Mouse (Mus musculus) neural tube, embryonic 12.5 days (tissue): ENCODE results near the gene Mapk13. TPM values are rescaled to one million over a fixed set of nuclear protein-coding genes. Genes with fewer than 3 reads are reported as not detected.
"Not testable (repeated sequence)": the region's sequence is repeated elsewhere in the genome, so short reads cannot be mapped to it uniquely, and the experiment has no call there.

Source experiments
- ATAC-seq: fragments of 200-750 bp; cut with Nextera tagmentation; 2 replicates; pipeline ENCODE4 v1.8.0; 2017; ENCODE audit warnings: low read depth, mild to moderate bottlenecking, moderate TSS enrichment, moderate library complexity; ENCODE audit not compliant: low FRiP score
- H3K27ac ChIP-seq: fragments of 300-500 bp; sonication (generic); 2 replicates; pipeline ENCODE4 v1.5.1; 2016
- H3K27me3 ChIP-seq: fragments of 300-500 bp; sonication (generic); replicated peaks from 2 replicates; pipeline ENCODE4 v1.6.1; 2016; ENCODE audit warnings: mild to moderate bottlenecking
- H3K36me3 ChIP-seq: fragments of 300-500 bp; sonication (generic); 2 replicates; pipeline ENCODE4 v1.6.1; 2016; ENCODE audit warnings: mild to moderate bottlenecking
- H3K4me1 ChIP-seq: fragments of 300-500 bp; sonication (generic); 2 replicates; pipeline ENCODE4 v1.6.1; 2016
- H3K4me2 ChIP-seq: fragments of 300-500 bp; sonication (generic); replicated peaks from 2 replicates; pipeline ENCODE4 v1.6.1; 2016; ENCODE audit warnings: mild to moderate bottlenecking
- H3K4me3 ChIP-seq: fragments of 300-500 bp; sonication (generic); 2 replicates; pipeline ENCODE4 v1.5.1; 2016
- H3K9ac ChIP-seq: fragments of 300-500 bp; sonication (generic); 2 replicates; pipeline ENCODE4 v1.6.1; 2016; ENCODE audit warnings: mild to moderate bottlenecking
- H3K9me3 ChIP-seq: fragments of 300-500 bp; sonication (generic); 2 replicates; pipeline ENCODE4 v1.6.1; 2016; ENCODE audit warnings: mild to moderate bottlenecking
- WGBS: fragments of 180-500 bp; shearing (Covaris S2); methylation state at CpG from one replicate; pipeline ENCODE4 v1.1.7; 2016; 5-methylcytosine and 5-hydroxymethylcytosine counted together
- polyA plus RNA-seq: library from polyadenylated mRNA; unstranded; fragments of >200 nt; fragmentation: Nextera tagmentation; extraction: Ambion mirVana; gene quantifications from 2 replicates; pipeline ENCODE4 v1.2.1, GENCODE M21; 2016

The Mapk13 gene
- polyA plus RNA-seq, result 1.5 and 1.9 TPM in 2 replicates

GRCm38 (mm10) chr17:28769121-28769874 is at the start of gene Mapk13:
Gene Mapk13, plus strand, starts transcription at chr17:28769297.
- Histone ChIP-seq H3K36me3 (no peaks in the 10 kb centered on the region), H3K27ac (no peak within 1 kb of the TSS), H3K9ac (peak within 1 kb of the TSS; percentile 33), H3K4me3 (peak within 1 kb of the TSS; percentile 29), H3K9me3 (no peaks in the 10 kb centered on the region), H3K4me2 (peak within 1 kb of the TSS; percentile 70), H3K27me3 (peaks cover 34% of the 10 kb centered on the region), H3K4me1 (peaks cover 16% of the 10 kb centered on the region)
- 2% methylated on average over 53 of the region's 58 CpGs for WGBS
- no peak for ATAC-seq

GRCm38 (mm10) chr17:28725783-28726182 is 43.3 kb upstream of the Mapk13 start, which contains the start of gene AC170998.1:
Gene AC170998.1, plus strand, starts transcription at chr17:28726083.
- no peak within 1 kb of the TSS for H3K27ac ChIP-seq
- H3K4me2 ChIP-seq, result no peak within 1 kb of the TSS
- no peaks in the 10 kb centered on the region for H3K4me1 ChIP-seq
- no peak within 1 kb of the TSS for H3K4me3 ChIP-seq
- H3K9ac ChIP-seq, result no peak within 1 kb of the TSS
- H3K9me3 ChIP-seq, result no peaks in the 10 kb centered on the region
- H3K36me3 ChIP-seq, result peaks cover 70% of the 10 kb centered on the region
- WGBS, result 95% methylated on average over 4 of the region's 4 CpGs
- no peak for ATAC-seq
- H3K27me3 ChIP-seq, result no peaks in the 10 kb centered on the region

DNA sequence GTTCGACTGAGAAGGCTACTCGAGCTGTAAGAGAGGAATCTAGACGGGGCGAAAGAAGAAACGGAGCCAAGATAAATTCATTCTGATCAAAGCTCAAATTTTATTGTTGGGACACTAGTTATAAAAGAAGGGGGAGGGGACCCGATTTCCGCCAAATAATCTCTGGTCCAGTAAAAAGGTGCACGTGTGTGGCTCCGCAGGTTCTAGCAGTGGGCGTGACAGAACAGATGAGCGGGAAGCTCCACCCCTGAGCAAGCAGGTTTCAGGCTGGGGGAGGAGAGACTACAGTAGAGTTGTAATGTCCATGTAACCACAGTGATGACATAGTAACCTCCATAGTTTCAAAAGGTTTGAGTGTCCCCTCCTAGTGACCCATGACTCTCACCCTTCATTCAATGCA is 41.6 kb upstream of the Mapk13 start:
- H3K27me3 ChIP-seq, H3K9ac ChIP-seq, ATAC-seq, H3K4me1 ChIP-seq, H3K4me2 ChIP-seq, H3K27ac ChIP-seq, H3K9me3 ChIP-seq, H3K4me3 ChIP-seq: not testable (repeated sequence)
- H3K36me3 ChIP-seq, result peaks cover 73% of the 10 kb centered on the region
- 95% methylated on average over 11 of the region's 11 CpGs for WGBS

GRCm38 (mm10) chr17:28735317-28736105 is 33.6 kb upstream of the Mapk13 start:
- Histone ChIP-seq H3K9ac (no peak overlapping the region), H3K4me1 (no peaks in the 10 kb centered on the region), H3K27me3 (no peaks in the 10 kb centered on the region), H3K27ac (no peak overlapping the region), H3K36me3 (peaks cover 41% of the 10 kb centered on the region), H3K4me2 (no peak overlapping the region), H3K4me3 (no peak overlapping the region), H3K9me3 (no peaks in the 10 kb centered on the region)
- WGBS, result 92% methylated on average over 6 of the region's 6 CpGs
- no peak for ATAC-seq

- no peaks in the 10 kb centered on the region for H3K27me3 ChIP-seq
- no peak for ATAC-seq
- no peak overlapping the region for H3K9ac ChIP-seq
- no peak overlapping the region for H3K4me3 ChIP-seq
- H3K9me3 ChIP-seq, result no peaks in the 10 kb centered on the region
- H3K27ac ChIP-seq, result no peak overlapping the region
- 83% methylated on average over 4 of the region's 4 CpGs for WGBS
- H3K36me3 ChIP-seq, result peaks cover 38% of the 10 kb centered on the region
- H3K4me1 ChIP-seq, result no peaks in the 10 kb centered on the region
- H3K4me2 ChIP-seq, result no peak overlapping the region
Measured at GRCm38 (mm10) chr17:28736486-28736885, 32.6 kb upstream of the Mapk13 start.

GRCm38 (mm10) chr17:28737973-28738372 is 31.1 kb upstream of the Mapk13 start:
- Histone ChIP-seq H3K4me1 (no peaks in the 10 kb centered on the region), H3K4me3 (no peak overlapping the region), H3K4me2 (no peak overlapping the region), H3K27ac (no peak overlapping the region), H3K27me3 (no peaks in the 10 kb centered on the region), H3K36me3 (peaks cover 45% of the 10 kb centered on the region), H3K9ac (no peak overlapping the region), H3K9me3 (no peaks in the 10 kb centered on the region)
- WGBS, result 89% methylated on average over 4 of the region's 4 CpGs
- ATAC-seq, result no peak

- Histone ChIP-seq H3K4me2 (no peak overlapping the region), H3K27me3 (no peaks in the 10 kb centered on the region), H3K4me1 (no peaks in the 10 kb centered on the region), H3K36me3 (peaks cover 53% of the 10 kb centered on the region), H3K4me3 (no peak overlapping the region), H3K9ac (no peak overlapping the region), H3K27ac (no peak overlapping the region), H3K9me3 (no peaks in the 10 kb centered on the region)
- no peak for ATAC-seq
- 95% methylated on average over 6 of the region's 6 CpGs for WGBS
Measured at GRCm38 (mm10) chr17:28739244-28739643, 29.9 kb upstream of the Mapk13 start.

- Histone ChIP-seq H3K27ac (no peak overlapping the region), H3K4me1 (no peaks in the 10 kb centered on the region), H3K36me3 (peaks cover 79% of the 10 kb centered on the region), H3K9me3 (no peaks in the 10 kb centered on the region), H3K9ac (no peak overlapping the region), H3K4me2 (no peak overlapping the region), H3K4me3 (no peak overlapping the region), H3K27me3 (no peaks in the 10 kb centered on the region)
- WGBS, result 95% methylated on average over 11 of the region's 11 CpGs
- ATAC-seq, result no peak
Measured at GRCm38 (mm10) chr17:28743145-28743866, 25.8 kb upstream of the Mapk13 start.

- no peak overlapping the region for H3K4me2 ChIP-seq
- peaks cover 85% of the 10 kb centered on the region for H3K36me3 ChIP-seq
- WGBS, result 91% methylated on average over 9 of the region's 9 CpGs
- H3K9me3 ChIP-seq, result no peaks in the 10 kb centered on the region
- H3K9ac ChIP-seq, result no peak overlapping the region
- no peaks in the 10 kb centered on the region for H3K27me3 ChIP-seq
- H3K27ac ChIP-seq, result no peak overlapping the region
- no peak overlapping the region for H3K4me3 ChIP-seq
- ATAC-seq, result no peak
- no peaks in the 10 kb centered on the region for H3K4me1 ChIP-seq
Measured at GRCm38 (mm10) chr17:28743916-28744315, 25.2 kb upstream of the Mapk13 start.

DNA sequence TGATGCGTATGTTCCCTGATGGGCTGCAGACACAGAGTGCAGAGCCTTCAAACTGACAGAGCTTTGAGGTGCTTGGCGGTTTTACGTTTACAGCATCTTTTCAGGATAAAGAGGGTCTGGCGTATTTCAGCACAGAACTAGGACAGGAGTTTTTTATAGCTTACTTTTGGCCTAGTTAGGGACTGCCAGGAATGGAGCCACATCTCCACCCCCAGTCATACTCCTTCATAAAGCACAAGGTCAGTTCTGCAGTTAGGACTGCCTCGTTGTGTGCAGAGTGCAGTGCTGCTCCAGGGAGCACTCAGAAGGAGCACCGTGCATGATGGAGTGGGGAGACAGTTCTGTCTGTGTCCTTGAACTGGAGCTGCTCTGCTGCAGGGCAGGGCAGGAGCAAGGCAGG is 23.3 kb upstream of the Mapk13 start:
- no peak for ATAC-seq

DNA sequence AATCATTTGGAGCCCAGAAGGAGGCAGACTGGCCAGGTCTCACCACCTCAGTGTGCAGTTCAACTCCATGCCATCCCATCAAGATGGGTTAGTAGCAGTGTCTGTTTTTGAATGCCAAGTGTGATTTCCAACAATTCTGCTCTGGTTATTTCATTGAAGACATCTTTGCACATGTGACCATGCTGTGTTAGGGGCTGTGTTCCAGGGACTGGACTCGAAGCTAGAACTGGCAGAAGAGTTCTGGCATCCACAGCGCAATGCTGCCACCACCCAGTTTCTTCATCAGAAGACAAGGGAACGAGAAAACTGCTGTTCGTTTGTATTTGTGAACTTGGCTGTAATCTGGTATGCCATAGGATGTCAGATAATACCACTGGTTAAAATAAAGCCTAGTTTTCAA is 21.1 kb upstream of the Mapk13 start:
- H3K4me3 ChIP-seq, result no peak overlapping the region
- peaks cover 56% of the 10 kb centered on the region for H3K36me3 ChIP-seq
- no peaks in the 10 kb centered on the region for H3K4me1 ChIP-seq
- no peaks in the 10 kb centered on the region for H3K9me3 ChIP-seq
- H3K9ac ChIP-seq, result no peak overlapping the region
- no peak for ATAC-seq
- WGBS, result 94% methylated on average over 4 of the region's 4 CpGs
- H3K4me2 ChIP-seq, result no peak overlapping the region
- H3K27me3 ChIP-seq, result no peaks in the 10 kb centered on the region
- H3K27ac ChIP-seq, result no peak overlapping the region

More for the DNA sequence above, 23.3 kb upstream of the Mapk13 start:
- Histone ChIP-seq H3K4me2 (no peak overlapping the region), H3K9ac (no peak overlapping the region), H3K27me3 (no peaks in the 10 kb centered on the region), H3K9me3 (no peaks in the 10 kb centered on the region), H3K27ac (no peak overlapping the region), H3K4me1 (no peaks in the 10 kb centered on the region), H3K36me3 (peaks cover 74% of the 10 kb centered on the region), H3K4me3 (no peak overlapping the region)
- WGBS, result 91% methylated on average over 6 of the region's 6 CpGs

GRCm38 (mm10) chr17:28750580-28750979 is 18.5 kb upstream of the Mapk13 start:
- peaks cover 32% of the 10 kb centered on the region for H3K36me3 ChIP-seq
- no peak overlapping the region for H3K9ac ChIP-seq
- ATAC-seq, result no peak
- H3K27ac ChIP-seq, result no peak overlapping the region
- H3K4me2 ChIP-seq, result no peak overlapping the region
- no peaks in the 10 kb centered on the region for H3K9me3 ChIP-seq
- no peaks in the 10 kb centered on the region for H3K4me1 ChIP-seq
- 85% methylated on average over 6 of the region's 6 CpGs for WGBS
- no peak overlapping the region for H3K4me3 ChIP-seq
- no peaks in the 10 kb centered on the region for H3K27me3 ChIP-seq
